Mouse (Mus musculus) cerebellum, postnatal 14 days (tissue): ENCODE results near the gene Eif3c.

Source experiments
- DNase-seq, 2 experiments: peaks; one replicate each; pipeline ENCODE4 v3.0.0; 2021; ENCODE audit warnings: mixed read lengths in 2 of 2

Eif3c gene

GRCm38 (mm10) chr7:126566094-126566765 lies at the start of gene Eif3c:
TSS of gene Eif3c (minus strand) at chr7:126566411.
- DNase-seq = peak; percentile 84 to 89

DNA sequence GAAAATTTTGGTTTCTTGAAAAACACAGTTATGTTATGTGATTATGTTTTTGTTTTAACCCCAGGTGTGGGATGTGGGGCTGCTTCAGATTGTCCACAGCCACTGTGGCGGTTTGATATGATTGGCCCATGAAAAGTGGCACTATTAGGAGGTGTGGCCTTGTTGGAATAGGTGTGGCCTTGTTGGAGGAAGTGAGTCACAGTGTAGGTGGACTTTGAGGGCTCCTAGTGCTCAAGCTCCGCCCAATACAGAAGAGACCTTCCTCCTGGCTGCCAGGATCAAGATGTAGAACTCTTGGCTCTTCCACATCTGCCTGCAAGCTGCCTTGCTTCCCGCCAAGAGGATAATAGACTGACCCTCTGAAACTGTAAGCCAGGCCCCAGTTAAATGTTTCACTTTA lies 46.5 kb upstream of the Eif3c start:
- DNase-seq = no peak

DNA sequence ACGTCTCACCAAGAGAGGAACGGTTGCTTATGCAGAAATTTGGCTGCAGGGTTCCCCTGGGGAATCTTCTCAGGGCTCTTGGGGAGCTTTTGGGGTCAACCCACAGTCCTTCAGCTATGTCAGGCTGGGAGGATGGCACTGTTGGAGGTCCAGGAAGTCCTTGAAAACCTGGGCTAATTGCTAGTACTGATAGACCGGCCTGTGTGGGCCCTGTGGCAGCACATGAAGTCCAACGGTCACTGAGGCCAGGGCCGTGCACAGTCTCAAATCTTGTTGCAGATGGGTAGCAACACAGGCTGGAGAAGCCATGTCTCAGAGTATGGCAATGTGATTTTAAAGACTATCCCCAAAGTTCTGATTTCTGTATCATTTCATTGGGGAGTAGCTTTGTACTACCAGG lies 41.6 kb upstream of the Eif3c start:
- no peak for DNase-seq

DNA sequence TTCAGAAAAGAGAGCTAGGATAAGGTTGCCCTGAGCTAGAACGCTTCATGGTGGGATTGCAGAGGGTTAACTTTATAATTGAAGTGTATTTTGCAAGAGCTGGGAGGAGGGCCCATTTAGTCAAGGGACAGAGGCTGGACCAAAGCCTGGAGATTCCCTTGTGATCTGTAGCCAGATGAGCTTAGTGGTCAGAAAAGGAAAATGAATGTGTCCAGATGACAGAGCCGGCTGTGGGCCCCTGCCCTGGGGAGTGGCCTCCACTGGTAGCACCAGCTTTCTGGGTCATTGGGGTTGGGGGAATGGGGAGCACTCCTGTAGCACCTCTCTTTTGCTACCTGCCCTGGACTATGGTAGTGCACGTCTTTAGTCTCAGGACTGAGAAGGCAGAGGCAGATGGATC lies 40.9 kb upstream of the Eif3c start:
- DNase-seq = no peak

DNA sequence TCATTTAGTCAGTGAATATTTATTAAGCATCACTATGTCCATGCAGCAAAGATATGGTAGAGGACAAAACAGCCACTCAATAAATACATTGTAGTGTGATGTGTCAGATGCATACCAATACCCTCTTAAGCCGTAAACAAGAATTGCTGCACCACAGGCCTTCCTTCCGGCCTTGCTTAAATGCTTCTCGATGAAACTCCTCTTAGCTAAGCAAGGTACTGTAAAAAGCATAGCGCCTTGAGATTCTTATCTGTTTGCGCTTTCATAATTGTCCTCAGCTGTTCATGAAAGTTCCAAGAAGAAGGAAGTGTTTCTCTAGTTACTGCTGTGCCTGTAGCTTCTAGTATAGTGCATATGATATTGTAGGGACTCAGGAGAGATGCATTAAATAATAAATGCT lies 40.4 kb upstream of the Eif3c start:
- no peak for DNase-seq

GRCm38 (mm10) chr7:126602650-126603049 lies 36.4 kb upstream of the Eif3c start:
- DNase-seq = no peak

GRCm38 (mm10) chr7:126601896-126602295 lies 35.7 kb upstream of the Eif3c start:
- no peak for DNase-seq

DNA sequence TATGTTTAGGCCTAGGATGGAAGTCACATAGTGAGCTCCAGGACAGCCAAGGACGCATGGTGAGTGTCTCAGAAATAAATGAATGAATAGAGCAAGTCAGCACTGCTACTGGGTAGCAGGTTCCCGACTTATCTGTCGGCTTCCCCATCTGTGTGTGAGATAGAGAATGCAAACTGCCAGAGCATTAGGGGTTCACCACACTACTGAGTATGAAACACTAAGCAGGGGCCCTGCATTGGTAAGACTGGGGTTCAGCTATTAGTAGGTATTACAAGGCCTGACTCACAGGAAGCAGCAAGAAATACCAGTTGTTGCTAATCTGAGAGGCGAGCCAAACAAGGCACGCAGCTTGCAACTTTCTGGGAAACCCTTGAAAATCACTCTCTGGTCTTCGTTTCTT lies 32.7 kb upstream of the Eif3c start:
- DNase-seq = no peak

- no peak for DNase-seq
Measured at GRCm38 (mm10) chr7:126596414-126596813, 30.2 kb upstream of the Eif3c start.

DNA sequence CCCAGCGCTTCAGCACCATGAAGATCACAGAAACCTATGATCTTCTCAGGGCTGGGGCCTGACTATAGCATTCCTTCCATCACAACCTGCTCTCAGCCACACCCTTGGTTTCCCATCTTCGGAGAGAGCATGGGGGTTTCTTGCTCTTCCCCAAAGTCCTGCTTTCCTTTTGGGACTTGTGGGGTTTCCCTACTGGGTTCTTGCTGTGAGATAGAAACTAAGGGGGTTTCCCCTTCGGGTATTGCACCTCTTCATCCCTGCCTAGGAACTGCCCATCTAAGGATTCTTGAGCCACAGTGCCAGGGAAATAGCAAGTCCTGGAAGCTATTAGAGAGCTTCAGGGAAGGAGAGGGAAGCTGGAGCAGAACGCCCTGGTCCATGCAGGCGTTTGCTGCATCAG lies 29.7 kb upstream of the Eif3c start:
- no peak for DNase-seq

GRCm38 (mm10) chr7:126594862-126595561 lies 28.8 kb upstream of the Eif3c start, which contains the start of gene Il27:
TSS of gene Il27 (minus strand) at chr7:126594941.
- DNase-seq = no peak

DNA sequence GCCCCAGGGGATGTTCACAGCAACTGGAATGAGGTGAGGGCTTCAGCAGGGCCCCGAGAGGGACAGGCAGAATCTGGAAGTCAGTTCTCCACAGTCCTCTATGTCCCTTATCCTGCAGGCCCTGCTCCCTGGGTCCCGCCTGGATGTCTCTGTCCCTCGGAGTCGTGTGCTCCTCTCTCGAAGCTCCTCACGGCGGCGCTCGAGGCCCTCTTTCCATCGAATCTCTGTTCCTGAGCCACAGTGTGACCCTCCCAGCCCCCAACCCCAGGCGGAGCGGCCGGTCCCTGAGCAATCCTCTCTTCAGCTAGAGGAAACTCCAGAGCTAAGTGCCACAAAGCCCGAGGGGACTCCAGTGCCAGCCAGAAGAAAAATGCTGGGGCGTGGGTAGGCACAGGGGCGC lies 21.6 kb upstream of the Eif3c start:
- DNase-seq = peak; percentile 49 to 77

GRCm38 (mm10) chr7:126586839-126587238 lies 20.6 kb upstream of the Eif3c start:
- no peak for DNase-seq

DNA sequence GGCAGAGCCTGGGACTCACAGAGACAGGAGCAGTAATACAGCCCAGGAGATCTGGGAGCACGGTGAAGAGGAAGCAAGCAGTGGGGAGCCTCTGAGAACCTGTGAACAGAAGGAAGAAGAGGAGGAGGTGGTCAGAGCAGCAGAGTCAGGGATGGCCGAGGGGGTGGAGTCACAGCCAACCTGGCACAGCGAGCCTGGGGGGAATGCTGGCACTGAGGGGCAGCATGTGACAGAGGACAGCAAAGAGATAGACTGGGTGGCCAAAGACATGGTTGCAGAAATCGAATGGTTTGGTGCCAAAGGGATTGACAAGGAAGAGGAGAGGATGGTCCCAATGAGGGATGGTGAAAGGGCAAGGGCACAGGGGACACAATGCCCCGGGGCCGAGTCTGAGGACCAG lies 19.5 kb upstream of the Eif3c start, which contains the start of gene Cln3:
Gene Cln3 (minus strand): TSS at position 101 of the 400 bp plus-strand sequence.
- no peak for DNase-seq

GRCm38 (mm10) chr7:126584506-126584977 lies 18.3 kb upstream of the Eif3c start, which contains the start of gene Apobr:
TSS of gene Apobr (plus strand) at chr7:126584942.
- no peak for DNase-seq

GRCm38 (mm10) chr7:126583761-126584160 lies 17.6 kb upstream of the Eif3c start:
- DNase-seq = peak in 1 of 2 experiments; percentile 29

DNA sequence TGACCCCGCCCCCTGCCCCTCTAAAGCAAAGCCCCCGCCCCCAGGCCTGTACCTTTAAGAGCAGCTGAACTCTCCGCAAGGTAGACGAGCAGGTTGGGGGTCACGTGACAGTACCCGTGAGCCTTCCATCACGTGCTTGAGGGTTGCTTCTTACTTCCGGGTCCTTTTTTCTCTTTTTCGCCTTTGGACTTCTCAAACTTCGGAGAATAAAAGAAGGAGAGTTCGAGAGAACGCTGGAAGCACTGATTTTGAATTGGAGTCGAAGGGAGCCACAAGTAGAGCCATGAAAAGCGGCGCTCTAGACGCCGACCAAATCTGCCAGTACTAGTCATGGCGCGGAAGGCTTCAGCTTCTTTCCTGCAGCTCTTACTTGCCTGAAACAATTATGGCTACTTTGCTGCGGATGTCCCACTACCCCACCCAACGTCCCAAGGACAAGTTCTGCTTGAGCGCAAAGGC lies 17.1 kb upstream of the Eif3c start:
- peak; percentile 91 to 94 for DNase-seq

GRCm38 (mm10) chr7:126582759-126583158 lies 16.5 kb upstream of the Eif3c start:
- DNase-seq = peak in 1 of 2 experiments; percentile 52

DNA sequence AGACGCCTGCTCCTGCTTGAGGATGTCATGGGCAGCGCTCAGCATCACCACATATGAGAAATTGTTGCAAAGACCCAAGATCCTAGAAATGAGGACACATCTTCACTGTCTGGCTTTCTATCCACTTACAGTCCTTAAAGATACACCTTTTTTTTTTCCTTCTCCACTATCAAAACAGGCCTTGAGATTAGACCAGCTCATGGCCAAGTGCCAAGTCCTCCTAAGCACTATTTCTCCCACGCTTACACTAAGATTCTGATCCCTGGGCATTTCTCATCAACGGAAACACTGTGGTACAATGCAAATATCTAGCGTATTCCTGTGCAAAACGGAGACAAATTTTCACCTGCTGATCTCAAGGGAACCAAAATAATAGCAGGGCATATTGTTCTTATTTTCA lies 15.4 kb upstream of the Eif3c start:
- no peak for DNase-seq

DNA sequence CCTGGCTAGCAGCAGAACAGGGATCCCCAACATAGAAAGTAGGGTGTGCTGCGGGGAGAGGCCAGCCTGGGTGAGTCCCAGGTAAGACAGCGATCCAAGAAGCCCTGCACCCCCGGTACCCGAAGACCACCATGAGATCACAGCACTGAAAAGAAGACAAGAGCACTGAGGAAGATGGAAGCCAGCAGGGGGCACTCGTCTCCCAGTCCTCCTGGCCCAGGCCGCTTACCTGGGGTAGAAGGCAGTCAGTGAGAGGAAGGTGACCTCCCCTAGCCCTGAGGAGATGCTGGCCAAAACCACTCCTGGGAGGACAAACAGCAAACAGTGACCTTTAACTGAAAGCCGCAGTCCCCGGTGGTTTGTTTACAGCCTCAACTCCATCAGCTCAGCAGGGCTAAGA lies 13.0 kb upstream of the Eif3c start:
- DNase-seq = peak; percentile 51 to 65

GRCm38 (mm10) chr7:126576946-126577345 lies 10.7 kb upstream of the Eif3c start:
- DNase-seq = peak; percentile 46 to 76

DNA sequence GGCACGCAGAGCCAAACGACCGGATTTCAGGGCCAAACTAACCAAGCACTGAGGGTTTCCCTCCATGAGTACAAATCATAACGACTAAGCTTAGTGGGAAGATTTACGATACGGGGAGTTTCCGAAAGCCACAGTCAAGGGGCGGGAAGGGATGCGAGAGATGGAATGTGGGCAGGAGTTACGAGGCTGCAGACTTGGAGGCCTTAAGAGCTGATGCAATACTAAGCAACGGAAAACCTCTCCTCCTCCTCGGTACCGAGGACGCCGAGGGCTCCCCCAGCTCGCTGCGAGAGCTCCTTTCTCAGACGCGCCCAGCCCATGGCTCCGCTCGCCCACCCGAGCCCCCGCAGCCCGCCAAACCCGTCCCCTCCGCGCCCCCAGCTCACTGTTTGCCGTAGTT lies 518 bp downstream of the Eif3c start:
- DNase-seq = no peak

DNA sequence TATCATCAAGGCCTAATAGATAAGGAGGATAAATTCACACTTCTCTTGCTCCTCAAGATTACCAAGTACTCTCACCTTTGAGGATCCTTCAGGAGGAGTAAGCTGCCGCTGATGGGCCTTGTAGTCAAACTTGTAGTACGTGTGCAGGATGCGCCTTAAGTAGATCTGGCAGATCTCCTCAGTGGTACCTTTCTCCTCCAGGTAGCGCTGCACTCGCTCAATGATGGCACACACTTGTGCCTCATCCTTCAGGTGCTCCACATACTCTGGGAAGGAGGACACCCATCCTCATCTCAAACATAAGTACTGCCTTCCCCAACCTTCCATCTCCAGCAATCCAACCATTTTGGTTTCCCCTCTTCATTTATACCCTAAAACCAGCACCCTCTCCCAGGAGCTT lies 9.6 kb downstream of the Eif3c start:
- DNase-seq = no peak

DNA sequence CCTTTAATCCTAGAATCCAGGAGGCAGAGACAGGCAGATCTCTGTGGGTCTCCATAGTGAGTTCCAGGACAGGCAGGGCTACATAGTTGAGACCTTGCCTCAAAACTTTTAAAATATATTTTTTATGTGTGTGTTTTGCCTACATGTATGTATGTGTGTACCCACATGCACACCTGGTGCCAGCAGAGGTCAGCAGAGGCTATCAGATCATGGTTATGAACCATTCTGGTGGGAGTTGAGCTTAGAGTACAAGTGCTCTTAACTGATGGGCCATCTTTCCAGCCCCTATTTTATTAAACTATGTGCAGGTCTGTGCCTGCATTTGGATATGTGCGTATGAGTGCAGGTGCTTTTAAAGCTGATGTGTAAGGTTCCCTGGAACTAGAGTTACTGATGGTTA lies 11.4 kb downstream of the Eif3c start:
- DNase-seq = peak in 1 of 2 experiments; percentile 12
